Mouse (Mus musculus) gastrocnemius, adult 8-10 months (tissue): Measurements from ENCODE around the gene Ficd. TPM values are rescaled to one million over a fixed set of nuclear protein-coding genes. Genes with fewer than 3 reads are reported as not detected.
A peak's percentile ranks its signal among the peaks of the same experiment; 100 is the strongest.

Experiments used
- DNase-seq, 2 experiments: peaks; one replicate each; pipeline ENCODE4 v3.0.0; 2022; ENCODE audit warnings: low spot score in 2 of 2
- total RNA-seq, 4 experiments: library from RNA; stranded (reverse); gene quantifications; 2 replicates each; pipeline ENCODE4 v1.2.4; 2022

Ficd gene
- total RNA-seq, 4 experiments from 2014 or later: 9.6 to 9.8 (median 9.7) TPM

- no peak for DNase-seq
These were observed 6.9 kb upstream of the Ficd start for GRCm38 (mm10) chr5:113728691-113729090.

GRCm38 (mm10) chr5:113730641-113731121 lies 4.9 kb upstream of the Ficd start:
- no peak for DNase-seq

- no peak for DNase-seq
These were observed 4.4 kb upstream of the Ficd start for GRCm38 (mm10) chr5:113731174-113731573.

DNA sequence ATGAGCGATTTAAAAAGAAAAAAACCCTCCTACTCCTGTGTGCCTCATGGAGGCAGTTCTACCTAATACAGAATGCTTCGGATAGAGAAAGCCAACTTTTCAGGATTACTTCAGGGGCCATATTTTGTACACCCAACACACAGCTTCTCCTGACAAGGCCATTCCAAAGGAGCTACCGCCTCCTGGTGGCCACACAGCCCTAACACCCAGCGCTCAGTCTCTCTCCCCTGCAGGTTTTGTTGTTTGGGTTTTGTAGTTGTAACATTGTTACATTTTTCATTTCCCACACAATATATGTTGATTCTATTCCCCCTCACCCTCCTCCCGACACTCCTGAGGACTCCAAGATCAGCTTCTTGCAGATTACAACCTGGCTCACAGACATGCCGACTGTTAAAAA lies 3.4 kb upstream of the Ficd start:
- no peak for DNase-seq

DNA sequence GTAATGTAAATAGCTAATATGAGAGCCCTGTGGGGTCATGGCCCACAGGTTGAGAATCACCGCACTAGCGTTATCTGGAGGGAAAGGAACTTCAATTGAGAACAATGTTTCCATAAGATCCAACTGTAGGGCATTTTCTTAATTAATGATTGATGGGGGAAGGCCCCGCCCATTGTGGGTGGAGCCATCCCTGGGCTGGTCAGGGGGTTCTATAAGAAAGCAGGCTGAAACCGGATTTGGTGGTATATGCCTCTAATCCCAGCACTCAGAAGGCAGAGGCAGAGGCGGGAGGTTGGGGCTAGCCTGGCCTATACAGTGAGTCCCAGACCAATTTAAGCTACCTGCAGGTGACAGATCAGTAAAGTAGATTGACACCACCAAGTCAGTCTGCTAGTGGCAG lies 1.2 kb upstream of the Ficd start:
- no peak for DNase-seq

- DNase-seq: no peak
These were observed 619 bp upstream of the Ficd start for GRCm38 (mm10) chr5:113735023-113735344.

- no peak for DNase-seq
These were observed 505 bp downstream of the Ficd start for GRCm38 (mm10) chr5:113736113-113736502.

GRCm38 (mm10) chr5:113736522-113737164 lies 1.0 kb downstream of the Ficd start:
- no peak for DNase-seq

- DNase-seq: no peak
These were observed 2.1 kb downstream of the Ficd start for GRCm38 (mm10) chr5:113737607-113738237.

GRCm38 (mm10) chr5:113747629-113748028 lies 12.0 kb downstream of the Ficd start:
- DNase-seq: no peak

GRCm38 (mm10) chr5:113748556-113749331 lies 13.1 kb downstream of the Ficd start:
- no peak for DNase-seq

- no peak for DNase-seq
These were observed 16.0 kb downstream of the Ficd start for GRCm38 (mm10) chr5:113751521-113752157.

GRCm38 (mm10) chr5:113755347-113756030 lies 19.9 kb downstream of the Ficd start:
- no peak for DNase-seq

- DNase-seq: no peak
These were observed 26.0 kb downstream of the Ficd start for GRCm38 (mm10) chr5:113761585-113761984.

DNA sequence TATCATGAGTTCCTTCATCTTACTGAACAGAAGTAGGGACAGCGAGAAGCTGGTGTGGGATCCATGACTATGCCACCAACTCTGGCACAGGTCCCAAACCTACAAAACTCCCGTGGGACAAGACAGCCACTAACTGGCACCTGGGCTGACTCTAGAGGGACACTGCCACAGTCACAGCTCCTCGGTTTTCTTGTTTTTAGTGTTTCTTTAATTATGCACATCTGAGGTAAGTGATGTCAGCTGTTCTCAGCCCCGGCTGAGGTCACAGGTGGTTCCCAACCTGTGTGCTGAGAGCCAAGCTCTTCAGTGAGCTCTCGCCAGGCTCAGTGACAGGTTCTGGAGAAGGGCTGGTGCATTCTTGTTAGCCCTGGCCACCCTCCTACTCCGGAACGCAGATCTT lies 28.8 kb downstream of the Ficd start:
- DNase-seq: no peak

GRCm38 (mm10) chr5:113765641-113766526 lies 30.3 kb downstream of the Ficd start:
- no peak for DNase-seq

GRCm38 (mm10) chr5:113768806-113769205 lies 33.2 kb downstream of the Ficd start:
- no peak for DNase-seq

DNA sequence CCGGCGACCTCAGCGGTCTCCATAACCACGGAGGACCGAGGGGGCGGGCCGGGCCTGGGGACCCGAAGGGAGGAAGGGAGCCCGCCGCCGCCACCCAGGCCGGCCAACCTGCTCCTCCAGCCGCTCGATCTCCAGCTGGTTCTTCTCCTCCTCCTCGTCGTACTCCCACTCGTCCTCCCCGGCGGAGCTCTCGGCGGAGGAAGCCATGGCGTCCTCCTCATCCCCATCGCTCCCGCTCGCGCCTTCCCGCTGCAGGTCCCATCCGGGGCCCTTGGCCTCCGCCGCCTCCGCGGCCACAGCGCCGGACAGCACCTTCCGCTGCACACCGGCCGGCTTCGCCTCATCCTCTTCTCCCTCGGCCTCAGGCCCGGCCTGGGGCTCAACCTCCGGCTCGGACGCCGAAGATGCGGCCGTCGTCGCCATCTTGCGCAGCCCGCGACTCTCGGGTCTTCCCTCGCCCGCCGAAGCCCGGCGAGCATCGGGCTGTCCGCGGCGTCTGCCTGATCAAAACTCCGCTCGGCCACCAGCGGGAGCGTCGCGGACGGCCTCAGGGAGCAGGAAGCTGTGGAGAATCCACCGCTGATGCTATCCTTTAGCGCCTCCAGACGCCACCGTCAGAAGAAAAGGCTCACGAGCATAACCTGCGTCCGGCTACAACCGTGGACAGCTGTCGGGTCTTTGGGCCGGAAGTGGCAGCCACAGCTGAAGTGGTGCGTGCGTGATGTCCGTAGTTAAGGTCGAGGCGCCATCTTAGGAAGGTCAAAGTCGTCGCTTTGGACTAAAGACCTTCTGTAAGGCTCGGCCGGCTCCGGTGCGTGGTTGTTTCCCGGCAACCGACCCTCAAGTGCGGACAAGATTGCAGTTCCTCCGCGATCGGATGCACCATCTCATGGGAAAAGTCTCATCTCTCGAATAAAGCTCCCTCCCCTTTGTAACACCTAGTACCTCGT lies 35.9 kb downstream of the Ficd start:
- DNase-seq: peak; percentile 77 to 82

- peak; percentile 86 to 90 for DNase-seq
These were observed 36.9 kb downstream of the Ficd start, which contains the start of the genes Sart3 and Iscu for GRCm38 (mm10) chr5:113772450-113772895. Gene Sart3, minus strand, starts transcription at chr5:113772510. Gene Iscu, plus strand, starts transcription at chr5:113772748.
